Mouse (Mus musculus): Measurements from ENCODE around the gene Gm20388.

DNA sequence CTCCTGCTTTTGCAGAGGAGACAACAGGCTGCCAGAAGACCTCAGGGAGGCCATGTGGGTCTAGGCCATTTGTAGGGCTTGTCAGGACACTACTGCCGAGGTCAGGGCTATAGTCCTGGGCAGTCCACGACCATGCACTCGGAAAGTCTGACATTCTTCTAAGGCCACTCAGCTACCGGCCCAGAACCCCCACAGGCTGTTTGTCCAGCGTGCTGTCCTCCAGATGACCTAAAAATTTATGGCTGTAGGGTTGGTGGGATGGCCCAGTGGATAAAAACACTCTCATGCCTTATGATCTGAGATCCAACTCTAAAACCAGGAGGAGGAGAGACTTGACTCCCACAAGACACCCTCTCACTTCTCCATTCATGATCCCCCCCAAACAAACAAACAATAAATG, 2753.0 kb downstream of the Gm20388 start:
- no peak for TF ChIP-seq CTCF (IDR thresholded peaks at IDR 0.05; ENCODE audit: borderline replicate concordance, extremely low read depth, insufficient read depth, insufficient read length)
- TF ChIP-seq POLR2A (IDR thresholded peaks at IDR 0.05; ENCODE audit: borderline replicate concordance, extremely low read depth, insufficient read depth, insufficient read length, poor library complexity, severe bottlenecking) = no peak

All from brain, embryonic 14.5 days (tissue).